Mouse (Mus musculus): ENCODE measurements at regions not wholly inside any gene's neighbourhood (a gene's known extent, or its start where the extent isn't known, plus 50 kb on each side); places are given as distances from the start of the nearest gene placed in this dataset.

GRCm38 (mm10) chr13:46350075-46350747 is 68.0 kb upstream of the Rbm24 start:
- peak; percentile 96 for DNase-seq

DNA sequence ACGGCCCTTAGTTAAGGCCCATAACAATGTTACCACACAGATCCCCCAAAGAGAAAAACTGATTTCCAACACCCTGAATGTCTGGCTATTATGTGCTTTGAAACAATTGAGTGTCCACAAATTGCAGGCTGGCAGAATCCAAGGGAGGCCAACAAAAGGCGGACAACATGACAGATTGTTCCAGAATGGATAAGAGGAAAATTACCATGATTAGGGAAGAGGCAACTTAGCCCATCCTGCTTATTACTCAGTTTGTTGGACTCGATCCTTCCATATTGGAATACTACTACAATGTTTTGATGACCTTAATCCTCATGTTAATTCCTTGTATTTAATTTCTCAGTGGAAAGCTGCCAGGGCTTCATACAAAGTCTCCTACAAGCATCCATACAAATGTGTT is 62.9 kb upstream of the Rbm24 start:
- DNase-seq, result no peak

DNA sequence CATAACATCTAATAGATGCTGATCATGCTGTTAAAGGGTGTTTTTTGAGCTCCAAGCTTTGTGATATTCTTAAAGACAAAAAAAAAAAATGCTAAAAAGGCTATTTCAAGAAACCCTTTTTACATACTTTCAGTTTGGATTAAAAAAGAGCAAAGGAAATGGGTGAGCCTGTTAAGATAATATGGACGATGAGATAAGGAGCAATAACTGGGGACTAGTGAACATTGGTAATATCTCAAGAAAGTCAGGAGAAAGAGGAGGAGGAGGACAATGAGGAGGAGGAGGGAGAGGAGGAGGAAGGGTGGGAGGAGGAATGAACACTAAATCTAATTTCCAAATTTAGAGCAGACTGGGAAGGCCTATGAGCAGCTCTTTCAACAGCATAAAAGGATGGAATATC is 62.3 kb upstream of the Rbm24 start:
- no peak for DNase-seq

GRCm38 (mm10) chr13:46357037-46357436 is 61.2 kb upstream of the Rbm24 start:
- DNase-seq, result no peak

DNA sequence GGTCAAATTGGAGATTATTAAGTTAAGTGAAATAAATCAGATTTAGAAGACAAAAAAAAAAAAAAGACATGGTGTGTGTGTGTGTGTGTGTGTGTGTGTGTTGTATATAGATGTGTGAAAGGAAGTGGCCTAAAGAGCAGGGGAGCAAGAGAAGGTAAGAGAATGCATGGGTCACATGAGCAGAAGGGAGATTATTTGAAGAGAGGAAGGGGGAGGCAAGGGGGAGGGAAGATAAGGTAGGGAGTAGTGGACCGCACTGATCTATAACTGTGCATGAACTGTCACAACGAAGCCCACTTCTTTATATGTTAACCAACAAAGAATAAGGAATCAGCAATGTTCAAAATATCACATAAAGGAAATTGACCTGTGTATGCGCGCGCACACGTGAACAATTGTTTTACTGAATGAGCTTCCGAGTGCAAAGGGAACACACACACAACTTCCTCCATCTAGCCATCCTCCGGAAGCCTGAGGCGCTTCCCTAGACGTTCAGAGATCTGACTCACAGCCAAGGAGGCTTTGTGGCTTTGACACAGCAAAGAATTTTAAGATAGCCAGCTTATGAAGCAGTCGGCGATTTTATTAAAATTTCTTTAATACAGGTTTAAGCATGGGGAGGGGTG is 57.6 kb upstream of the Rbm24 start:
- DNase-seq, result no peak

- DNase-seq, result no peak
Measured at GRCm38 (mm10) chr13:46363456-46364201, 54.6 kb upstream of the Rbm24 start.

GRCm38 (mm10) chr13:46364202-46364912 is 53.9 kb upstream of the Rbm24 start:
- no peak for DNase-seq

GRCm38 (mm10) chr13:46365292-46365691 is 52.9 kb upstream of the Rbm24 start:
- no peak for DNase-seq

All from cerebellum, adult 9-11 months (tissue).